Mouse (Mus musculus) neural tube, embryonic 14.5 days (tissue): ENCODE measurements at regions not wholly inside any gene's neighbourhood (a gene's known extent, or its start where the extent isn't known, plus 50 kb on each side); places are given as distances from the start of the nearest gene placed in this dataset.

Experiments
- ATAC-seq: fragments of 200-750 bp; cut with Nextera tagmentation; 2 replicates; pipeline ENCODE4 v1.8.0; 2017; ENCODE audit warnings: low read depth, mild to moderate bottlenecking, moderate TSS enrichment, moderate library complexity
- H3K27ac ChIP-seq: fragments of 300-500 bp; sonication (generic); 2 replicates; pipeline ENCODE4 v1.5.1; 2014; ENCODE audit warnings: low read depth, mild to moderate bottlenecking, control low read depth, low read length, moderate library complexity, mixed read lengths
- H3K27me3 ChIP-seq: fragments of 300-500 bp; sonication (generic); 2 replicates; pipeline ENCODE4 v1.6.1; 2014; ENCODE audit warnings: low read length; ENCODE audit not compliant: control insufficient read depth, insufficient read depth
- H3K36me3 ChIP-seq: fragments of 300-500 bp; sonication (generic); 2 replicates; pipeline ENCODE4 v1.6.1; 2014; ENCODE audit warnings: low read length, mixed read lengths; ENCODE audit not compliant: control insufficient read depth, insufficient read depth
- H3K4me1 ChIP-seq: fragments of 300-500 bp; sonication (generic); 2 replicates; pipeline ENCODE4 v1.6.1; 2014; ENCODE audit warnings: low read length; ENCODE audit not compliant: control insufficient read depth, insufficient read depth
- H3K4me2 ChIP-seq: fragments of 300-500 bp; sonication (generic); 2 replicates; pipeline ENCODE4 v1.6.1; 2014; ENCODE audit warnings: mild to moderate bottlenecking, low read depth, low read length, control low read depth
- H3K4me3 ChIP-seq: fragments of 300-500 bp; sonication (generic); 2 replicates; pipeline ENCODE4 v1.5.1; 2014; ENCODE audit warnings: low read depth, low read length, control low read depth, mixed read lengths
- H3K9ac ChIP-seq: fragments of 300-500 bp; sonication (generic); replicated peaks from 2 replicates; pipeline ENCODE4 v1.6.1; 2014; ENCODE audit warnings: low read depth, mild to moderate bottlenecking, control low read depth, low read length, mixed read lengths
- H3K9me3 ChIP-seq: fragments of 300-500 bp; sonication (generic); 2 replicates; pipeline ENCODE4 v1.6.1; 2016; ENCODE audit warnings: low read length; ENCODE audit not compliant: control insufficient read depth
- WGBS: fragments of 180-500 bp; shearing (Covaris S2); extraction: QIAGEN DNeasy Blood & Tissue Kit; methylation state at CpG from one replicate; pipeline ENCODE4 v1.1.7; 2014; 5-methylcytosine and 5-hydroxymethylcytosine counted together

GRCm38 (mm10) chr3:5017742-5018141 lies 732.9 kb upstream of the Gm8797 start:
- Histone ChIP-seq H3K9me3 (no peaks in the 10 kb centered on the region), H3K4me1 (no peaks in the 10 kb centered on the region), H3K27me3 (no peaks in the 10 kb centered on the region), H3K36me3 (no peaks in the 10 kb centered on the region), H3K9ac (no peak overlapping the region), H3K27ac (no peak overlapping the region), H3K4me3 (no peak overlapping the region), H3K4me2 (no peak overlapping the region)
- ATAC-seq, result no peak
- 83% methylated on average over 3 of the region's 3 CpGs for WGBS
